Comparison of ENCODE assay signal across 13 mouse cellular contexts in the genomic region with DNA sequence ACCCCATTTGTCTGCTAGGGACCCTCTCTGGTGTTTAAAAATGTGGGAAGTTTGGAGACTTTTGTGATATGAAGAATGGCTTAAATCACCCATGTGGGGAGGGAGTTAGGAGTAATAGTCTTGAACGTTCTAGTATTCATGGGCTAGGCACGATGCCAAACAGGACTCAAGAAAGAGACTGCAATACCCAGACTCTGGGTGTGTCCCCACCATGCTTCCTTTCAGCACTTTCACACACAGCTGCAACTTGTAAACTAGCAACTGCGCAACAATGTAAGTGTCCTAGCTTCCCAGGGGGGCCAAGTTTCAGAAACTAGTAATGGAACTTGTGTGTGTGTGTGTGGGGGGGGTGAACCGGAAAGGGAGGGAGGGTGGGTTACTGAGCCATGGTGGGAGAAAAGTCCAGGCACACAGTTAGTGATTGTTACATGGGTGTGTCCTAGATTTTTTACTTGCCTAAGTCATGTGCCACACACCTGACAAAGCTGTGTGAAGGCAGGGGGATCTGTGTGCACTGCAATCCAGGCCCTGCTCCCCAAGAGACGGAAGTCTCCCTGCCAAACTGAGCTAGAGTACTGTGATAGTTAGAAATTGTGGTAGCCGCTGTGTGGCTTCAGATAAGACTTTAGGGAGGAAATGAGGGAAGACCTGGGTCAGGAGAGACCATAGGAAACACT.
A peak's percentile ranks its signal among the peaks of the same experiment; 100 is the strongest.
DNase-seq lines count a peak whose midpoint lies in the region; ATAC-seq lines count a peak whose summit lies in the region.
"Had no signal": no experiment of that assay in that cellular context is flagged by ENCODE, and none has a peak within 500 bp of the region (broad histone marks: within the 10 kb centered on the region; RNA-seq: fewer than 3 reads in every experiment).

No protein-coding gene starts in this region.

- no peaks in the 10 kb centered on the region for H3K9me3 ChIP-seq in forebrain, embryonic 12.5 days
- H3K9me3 ChIP-seq in forebrain, embryonic 11.5 days (ENCODE audit: control insufficient read depth, low read length): no peaks in the 10 kb centered on the region
- no peaks in the 10 kb centered on the region for H3K9me3 ChIP-seq in embryonic facial prominence, embryonic 15.5 days (replicated peaks)
- H3K9me3 ChIP-seq in lung, embryonic 16.5 days (ENCODE audit: control insufficient read depth, low read length): no peaks in the 10 kb centered on the region

- intact Hi-C loops in heart, postnatal 10 days (cut with DNase I): no loop called here

- H3K4me2 ChIP-seq in forebrain, embryonic 12.5 days: no peak overlapping the region
- H3K4me2 ChIP-seq in forebrain, embryonic 11.5 days (ENCODE audit: low read depth, low read length, severe bottlenecking): no peak overlapping the region
- no peak overlapping the region for H3K4me2 ChIP-seq in embryonic facial prominence, embryonic 15.5 days (replicated peaks)
- H3K4me2 ChIP-seq in lung, embryonic 16.5 days (ENCODE audit: low read depth, low read length): no peak overlapping the region
- H3K4me2 ChIP-seq: liver, embryonic 13.5 days had no signal

- H3K36me3 ChIP-seq in forebrain, embryonic 12.5 days (replicated peaks): no peaks in the 10 kb centered on the region
- H3K36me3 ChIP-seq in forebrain, embryonic 11.5 days (ENCODE audit: control insufficient read depth, insufficient read depth, low read length): no peaks in the 10 kb centered on the region
- no peaks in the 10 kb centered on the region for H3K36me3 ChIP-seq in embryonic facial prominence, embryonic 15.5 days
- no peaks in the 10 kb centered on the region for H3K36me3 ChIP-seq in lung, embryonic 16.5 days (ENCODE audit: control insufficient read depth, insufficient read depth, low read length)
- H3K36me3 ChIP-seq: liver, embryonic 13.5 days had no signal

- no peak overlapping the region for H3K9ac ChIP-seq in forebrain, embryonic 12.5 days
- H3K9ac ChIP-seq in forebrain, embryonic 11.5 days (ENCODE audit: low read length): no peak overlapping the region
- H3K9ac ChIP-seq in embryonic facial prominence, embryonic 15.5 days: no peak overlapping the region
- H3K9ac ChIP-seq in lung, embryonic 16.5 days (ENCODE audit: low read length): no peak overlapping the region
- H3K9ac ChIP-seq: liver, embryonic 13.5 days had no signal

- DNase-seq in forebrain, embryonic 11.5 days (ENCODE audit: low spot score): no peak
- peak; percentile 18 to 23 for DNase-seq in heart, postnatal 10 days
- no peak for DNase-seq in layer of hippocampus, adult 11-12 months (ENCODE audit: low spot score)
- DNase-seq in embryo, embryonic 11 days: no peak
- no peak for DNase-seq in right cerebral cortex, adult 18-20 months
- DNase-seq: adrenal gland, postnatal 10 days; cerebellum, postnatal 36 days; liver, embryonic 13.5 days had no signal

- 71% methylated on average over 6 of the region's 6 CpGs for WGBS in forebrain, embryonic 12.5 days
- WGBS in forebrain, embryonic 11.5 days: 81% methylated on average over 6 of the region's 6 CpGs
- WGBS in embryonic facial prominence, embryonic 15.5 days: 51% methylated on average over 6 of the region's 6 CpGs
- WGBS in lung, embryonic 16.5 days: 48% methylated on average over 6 of the region's 6 CpGs

- no peaks in the 10 kb centered on the region for H3K4me1 ChIP-seq in forebrain, embryonic 12.5 days
- no peaks in the 10 kb centered on the region for H3K4me1 ChIP-seq in forebrain, embryonic 11.5 days (replicated peaks; ENCODE audit: control insufficient read depth, insufficient read depth, low read length)
- H3K4me1 ChIP-seq in embryonic facial prominence, embryonic 15.5 days: no peaks in the 10 kb centered on the region
- H3K4me1 ChIP-seq in lung, embryonic 16.5 days (replicated peaks; ENCODE audit: control insufficient read depth, insufficient read depth, low read length): no peaks in the 10 kb centered on the region; the same call in 1 of the 2 replicates
- H3K4me1 ChIP-seq: liver, embryonic 13.5 days had no signal

- peak; percentile 55; the same call in 1 of the 2 replicates for ATAC-seq in forebrain, embryonic 12.5 days (ENCODE audit: low FRiP score)
- ATAC-seq in forebrain, embryonic 11.5 days (replicated peaks; ENCODE audit: low FRiP score): no peak
- 0 out of 2 replicates have a peak, but pooled peaks have one; percentile 39 for ATAC-seq in embryonic facial prominence, embryonic 15.5 days (ENCODE audit: insufficient number of reproducible peaks, low FRiP score, low TSS enrichment, low read depth)
- ATAC-seq in lung, embryonic 16.5 days (ENCODE audit: low read depth): peak; percentile 98
- ATAC-seq: intestine, embryonic 16.5 days had no signal

- no peak overlapping the region for H3K4me3 ChIP-seq in forebrain, embryonic 12.5 days (replicated peaks)
- H3K4me3 ChIP-seq in forebrain, embryonic 11.5 days (ENCODE audit: low read depth, low read length): no peak overlapping the region
- no peak overlapping the region for H3K4me3 ChIP-seq in embryonic facial prominence, embryonic 15.5 days (replicated peaks)
- H3K4me3 ChIP-seq in lung, embryonic 16.5 days (ENCODE audit: low read length): no peak overlapping the region
- H3K4me3 ChIP-seq: left cerebral cortex, adult 2 months; liver, embryonic 13.5 days had no signal

- no peaks in the 10 kb centered on the region for H3K27me3 ChIP-seq in forebrain, embryonic 12.5 days
- no peaks in the 10 kb centered on the region for H3K27me3 ChIP-seq in forebrain, embryonic 11.5 days (ENCODE audit: control insufficient read depth, insufficient read depth, low read length)
- no peaks in the 10 kb centered on the region for H3K27me3 ChIP-seq in embryonic facial prominence, embryonic 15.5 days
- H3K27me3 ChIP-seq in lung, embryonic 16.5 days (ENCODE audit: control insufficient read depth, insufficient read depth, low read depth, low read length): no peaks in the 10 kb centered on the region
- H3K27me3 ChIP-seq: liver, embryonic 13.5 days had no signal

- peak overlapping the region; percentile 50 for H3K27ac ChIP-seq in forebrain, embryonic 12.5 days
- H3K27ac ChIP-seq in forebrain, embryonic 11.5 days (ENCODE audit: low read depth, low read length): no peak overlapping the region
- H3K27ac ChIP-seq in embryonic facial prominence, embryonic 15.5 days (replicated peaks): no peak overlapping the region
- H3K27ac ChIP-seq in lung, embryonic 16.5 days (ENCODE audit: low read length): no peak overlapping the region
- H3K27ac ChIP-seq: left cerebral cortex, adult 2 months; liver, embryonic 13.5 days had no signal

Comparison
In these comparisons a context has a peak if more than half of its experiments do, and no peak if none do; other contexts are left out.
1. DNase-seq: peak in heart, postnatal 10 days (2 of 2); none in forebrain, embryonic 11.5 days (single experiment), layer of hippocampus, adult 11-12 months (single experiment), embryo, embryonic 11 days (single experiment) and right cerebral cortex, adult 18-20 months (single experiment).